Mouse (Mus musculus) MEL (cell line): ENCODE data around the gene Kctd13. TPM values are rescaled to one million over a fixed set of nuclear protein-coding genes. Genes with fewer than 3 reads are reported as not detected.

Experiments used
- DNase-seq: peaks from one replicate; pipeline ENCODE4 v3.0.0; 2011; ENCODE audit warnings: low read depth, low spot score
- H3K27ac ChIP-seq: 2 replicates; pipeline ENCODE4 v1.5.1; 2012; ENCODE audit warnings: low read depth, mild to moderate bottlenecking, control low read depth, low read length, moderate library complexity; ENCODE audit not compliant: control insufficient read depth
- H3K27me3 ChIP-seq, 2 experiments: fragments of 150-350 bp in 1 of 2; sonication (generic) in 1 of 2; 2 replicates each; pipeline ENCODE4 v1.6.1; 2012; ENCODE audit warnings: low read length in 2 of 2, mild to moderate bottlenecking in 2 of 2, improper control_type of control experiment in 1 of 2, moderate library complexity in 1 of 2; ENCODE audit not compliant: insufficient read depth in 2 of 2, control insufficient read depth in 1 of 2
- H3K36me3 ChIP-seq, 2 experiments: 2 replicates each; pipeline ENCODE4 v1.6.1; 2012 to 2014; ENCODE audit warnings: low read length in 2 of 2, improper control_type of control experiment in 1 of 2, inconsistent platforms in 1 of 2, mild to moderate bottlenecking in 1 of 2; ENCODE audit not compliant: insufficient read depth in 2 of 2, control insufficient read depth in 1 of 2
- H3K4me1 ChIP-seq, 2 experiments: fragments of 150-350 bp in 1 of 2; sonication (generic) in 1 of 2; 2 replicates each; pipeline ENCODE4 v1.6.1; 2012; ENCODE audit warnings: low read length in 2 of 2, improper control_type of control experiment in 1 of 2, mild to moderate bottlenecking in 1 of 2; ENCODE audit not compliant: insufficient read depth in 2 of 2, control insufficient read depth in 1 of 2
- H3K4me3 ChIP-seq, 2 experiments: fragments of 150-350 bp in 1 of 2; sonication (generic) in 1 of 2; 2 replicates each; pipeline ENCODE4 v1.5.1; 2012; ENCODE audit warnings: low read depth in 2 of 2, low read length in 2 of 2, mild to moderate bottlenecking in 2 of 2, moderate library complexity in 2 of 2, control low read depth in 1 of 2, improper control_type of control experiment in 1 of 2; ENCODE audit not compliant: control insufficient read depth in 1 of 2, insufficient read depth in 1 of 2
- H3K79me2 ChIP-seq: 2 replicates; pipeline ENCODE4 v1.6.1; 2012; ENCODE audit warnings: mild to moderate bottlenecking, low read length, moderate library complexity; ENCODE audit not compliant: control insufficient read depth, poor library complexity, insufficient read depth
- H3K9ac ChIP-seq: 2 replicates; pipeline ENCODE4 v1.6.1; 2012; ENCODE audit warnings: low read depth, mild to moderate bottlenecking, control low read depth, low read length, moderate library complexity; ENCODE audit not compliant: control insufficient read depth, poor library complexity, severe bottlenecking
- H3K9me3 ChIP-seq: fragments of 150-350 bp; sonication (generic); replicated peaks from 2 replicates; pipeline ENCODE4 v1.6.1; 2012; ENCODE audit warnings: mild to moderate bottlenecking, low read length, improper control_type of control experiment, moderate library complexity; ENCODE audit not compliant: insufficient read depth
- BHLHE40 ChIP-seq: IDR thresholded peaks from 2 replicates; pipeline ENCODE4 v1.6.1; 2012; ENCODE audit warnings: low read depth, mild to moderate bottlenecking, inconsistent platforms, low read length, improper control_type of control experiment, borderline replicate concordance
- CTCF ChIP-seq, 3 experiments: IDR thresholded peaks in 2 of 3; conservative IDR thresholded peaks in 1 of 3; 2 replicates each; pipeline ENCODE4 v1.5.1; 2011 to 2012; ENCODE audit warnings: low read length in 3 of 3, low read depth in 2 of 3, mild to moderate bottlenecking in 2 of 3, improper control_type of control experiment in 1 of 3, inconsistent platforms in 1 of 3, mixed read lengths in 1 of 3, moderate library complexity in 1 of 3; ENCODE audit not compliant: control insufficient read depth in 1 of 3, insufficient read depth in 1 of 3, poor library complexity in 1 of 3, severe bottlenecking in 1 of 3
- EP300 ChIP-seq, 2 experiments: IDR thresholded peaks; 2 replicates each; pipeline ENCODE4 v1.6.1; 2011; ENCODE audit warnings: improper control_type of control experiment in 2 of 2, low read length in 2 of 2, low read depth in 1 of 2, mild to moderate bottlenecking in 1 of 2
- GABPA ChIP-seq: IDR thresholded peaks from 2 replicates; pipeline ENCODE4 v1.6.1; 2012; ENCODE audit warnings: low read depth, mild to moderate bottlenecking, inconsistent platforms, low read length, improper control_type of control experiment, moderate library complexity
- GATA1 ChIP-seq: IDR thresholded peaks from 2 replicates; pipeline ENCODE4 v1.6.1; 2011; ENCODE audit warnings: low read depth, low read length, improper control_type of control experiment
- HCFC1 ChIP-seq: IDR thresholded peaks from 2 replicates; pipeline ENCODE4 v1.6.1; 2012; ENCODE audit warnings: low read depth, mild to moderate bottlenecking, inconsistent platforms, low read length, improper control_type of control experiment, moderate library complexity
- KAT2A ChIP-seq: conservative IDR thresholded peaks from 2 replicates; pipeline ENCODE4 v1.6.1; 2012; ENCODE audit warnings: low read depth, low read length, improper control_type of control experiment, inconsistent platforms
- MAX ChIP-seq: IDR thresholded peaks from 2 replicates; pipeline ENCODE4 v1.6.1; 2011; ENCODE audit warnings: low read length, improper control_type of control experiment
- MAZ ChIP-seq: IDR thresholded peaks from 2 replicates; pipeline ENCODE4 v1.6.1; 2012; ENCODE audit warnings: low read depth, mild to moderate bottlenecking, inconsistent platforms, low read length, improper control_type of control experiment
- MXI1 ChIP-seq: IDR thresholded peaks from 2 replicates; pipeline ENCODE4 v1.6.1; 2011; ENCODE audit warnings: mild to moderate bottlenecking, low read depth, low read length, improper control_type of control experiment
- MYB ChIP-seq: IDR thresholded peaks from 2 replicates; pipeline ENCODE4 v1.6.1; 2011; ENCODE audit warnings: mild to moderate bottlenecking, low read depth, low read length, improper control_type of control experiment
- POLR2A ChIP-seq, 2 experiments: IDR thresholded peaks; 2 replicates each; pipeline ENCODE4 v1.6.1; 2011 to 2012; ENCODE audit warnings: low read length in 2 of 2, mild to moderate bottlenecking in 2 of 2, control low read depth in 1 of 2, improper control_type of control experiment in 1 of 2, low read depth in 1 of 2, moderate library complexity in 1 of 2; ENCODE audit not compliant: control insufficient read depth in 1 of 2, insufficient read depth in 1 of 2, poor library complexity in 1 of 2
- RCOR1 ChIP-seq: IDR thresholded peaks from 2 replicates; pipeline ENCODE4 v1.6.1; 2012; ENCODE audit warnings: low read depth, mild to moderate bottlenecking, inconsistent platforms, low read length, improper control_type of control experiment
- SIN3A ChIP-seq: IDR thresholded peaks from 2 replicates; pipeline ENCODE4 v1.6.1; 2012; ENCODE audit warnings: low read length, improper control_type of control experiment, inconsistent platforms
- SMC3 ChIP-seq: IDR thresholded peaks from 2 replicates; pipeline ENCODE4 v1.6.1; 2011; ENCODE audit warnings: low read depth, low read length, improper control_type of control experiment
- USF2 ChIP-seq, 2 experiments: IDR thresholded peaks; 2 replicates each; pipeline ENCODE4 v1.6.1; 2011 to 2012; ENCODE audit warnings: improper control_type of control experiment in 2 of 2, low read length in 2 of 2, borderline replicate concordance in 1 of 2, inconsistent platforms in 1 of 2, low read depth in 1 of 2, mild to moderate bottlenecking in 1 of 2; ENCODE audit not compliant: insufficient read depth in 1 of 2
- ZC3H11A ChIP-seq: IDR thresholded peaks from 2 replicates; pipeline ENCODE4 v1.6.1; 2012; ENCODE audit warnings: low read depth, mild to moderate bottlenecking, inconsistent platforms, low read length, improper control_type of control experiment
- ZKSCAN1 ChIP-seq: IDR thresholded peaks from 2 replicates; pipeline ENCODE4 v1.6.1; 2012; ENCODE audit warnings: low read depth, mild to moderate bottlenecking, inconsistent platforms, low read length, improper control_type of control experiment, moderate library complexity
- polyA plus RNA-seq, 2 experiments: library from polyadenylated mRNA; stranded (reverse) in 1 of 2; unstranded in 1 of 2; fragments of >175 nt in 1 of 2; fragments of >200 nt in 1 of 2; gene quantifications; 2 replicates each; pipeline versions ENCODE4 v1.2.1 to v1.2.4; 2012; ENCODE audit warnings: low replicate concordance in 2 of 2, low read depth in 1 of 2; ENCODE audit not compliant: insufficient read length in 2 of 2, insufficient read depth in 1 of 2, missing spikeins in 1 of 2
- total RNA-seq: library from RNA; depleted of rRNA; stranded (reverse); fragments of 300-350 nt; gene quantifications from 2 replicates; pipeline ENCODE4 v1.2.3, GENCODE M21; 2012

Kctd13 gene
- total and polyA plus RNA-seq, 3 experiments: 17.7 to 26.2 TPM; not detected in 1

DNA sequence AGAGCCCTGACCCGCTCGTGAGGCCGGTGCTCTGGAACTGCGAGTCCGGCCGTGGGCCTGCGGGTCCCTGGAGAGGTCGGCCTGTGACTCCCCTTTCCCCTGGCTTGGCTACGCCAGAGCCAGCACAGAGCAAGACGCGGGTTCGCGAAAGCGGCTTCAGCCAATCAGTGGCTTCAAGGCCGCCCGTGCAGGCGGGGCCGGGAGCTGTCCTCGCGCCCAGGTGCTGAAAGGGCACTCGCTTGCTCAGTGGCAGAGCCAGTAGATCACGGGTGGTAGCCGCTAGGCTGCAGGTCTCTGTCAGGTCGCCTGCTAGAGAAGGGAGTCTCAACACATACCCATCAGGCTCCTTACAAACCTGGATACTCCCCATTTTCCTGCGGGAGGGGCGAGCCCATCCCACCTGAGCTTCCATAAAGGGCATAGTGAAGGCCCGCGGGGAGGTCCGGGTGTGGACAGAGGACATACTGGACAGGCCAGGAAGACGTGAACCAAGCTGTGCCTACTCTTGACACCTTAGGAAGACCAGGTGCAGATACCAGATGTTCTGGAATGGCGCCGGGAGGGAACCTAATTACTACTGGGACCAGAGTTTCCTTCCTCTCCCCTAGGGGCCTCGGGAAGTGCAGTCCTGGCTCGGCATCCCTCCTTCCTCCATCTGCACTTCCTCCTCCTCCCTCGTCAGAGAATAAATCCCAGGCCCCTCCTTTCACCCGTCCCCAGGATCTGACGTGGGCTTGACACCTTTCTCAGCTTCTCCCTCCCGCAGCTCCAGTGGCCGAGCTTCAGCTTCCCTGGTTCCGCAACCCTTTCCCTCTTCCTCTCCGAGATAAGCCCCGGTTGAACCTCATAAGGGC lies 21.3 kb downstream of the Kctd13 start, which contains the start of gene Sez6l2:
Sez6l2 (plus strand) TSS at position 771 of the 854 bp plus-strand sequence.
- Histone ChIP-seq H3K4me1 (peaks cover 0 to 9% of the 10 kb centered on the region in 2 experiments; a peak in 2 of 4 replicates), H3K9me3 (no peaks in the 10 kb centered on the region), H3K79me2 (no peaks in the 10 kb centered on the region), H3K36me3 (no peaks in the 10 kb centered on the region; a peak in 1 of 4 replicates), H3K27ac (no peak within 1 kb of the TSS), H3K9ac (peak within 1 kb of the TSS; percentile 5), H3K27me3 (no peaks in the 10 kb centered on the region), H3K4me3 (peak within 1 kb of the TSS in 1 of 2 experiments; percentile 26; a peak in 2 of 4 replicates)
- TF ChIP-seq ZKSCAN1: no peak
- TF ChIP-seq HCFC1: peak; percentile 42; the same call in 1 of the 2 replicates
- 0 out of 2 replicates have a peak, but pooled peaks have one; percentile 43 for TF ChIP-seq BHLHE40
- TF ChIP-seq SIN3A: peak; percentile 99
- no peak for TF ChIP-seq ZC3H11A
- peak; percentile 90 for TF ChIP-seq MAZ
- no peak for TF ChIP-seq USF2 (IDR thresholded peaks at IDR 0.05; ENCODE audit: borderline replicate concordance in 1 of 2, insufficient read depth in 1 of 2, low read depth in 1 of 2, low read length in 2 of 2)
- peak; percentile 55; the same call in 1 of the 2 replicates for TF ChIP-seq RCOR1
- no peak for TF ChIP-seq KAT2A
- TF ChIP-seq POLR2A (IDR thresholded peaks at IDR 0.05; ENCODE audit: control insufficient read depth in 1 of 2, insufficient read depth in 1 of 2, low read depth in 1 of 2, low read length in 2 of 2, poor library complexity in 1 of 2): no peak
- TF ChIP-seq GATA1: no peak
- TF ChIP-seq GABPA: no peak
- TF ChIP-seq SMC3: peak; percentile 45
- peak; percentile 95 for TF ChIP-seq MXI1
- TF ChIP-seq MYB: no peak
- no peak for TF ChIP-seq CTCF (IDR thresholded peaks at IDR 0.05 in 2 of 3, conservative IDR thresholded peaks at IDR 0.05 in 1 of 3; ENCODE audit: control insufficient read depth in 1 of 3, insufficient read depth in 1 of 3, low read depth in 2 of 3, low read length in 3 of 3, poor library complexity in 1 of 3, severe bottlenecking in 1 of 3)
- peak; percentile 75 for TF ChIP-seq MAX
- peak in 1 of 2 experiments; percentile 71; a peak in 2 of 4 replicates for TF ChIP-seq EP300 (IDR thresholded peaks at IDR 0.05; ENCODE audit: low read depth in 1 of 2, low read length in 2 of 2)
- DNase-seq: peak; percentile 91
